8 mouse cellular contexts compared by ENCODE assay signal in the genomic region with DNA sequence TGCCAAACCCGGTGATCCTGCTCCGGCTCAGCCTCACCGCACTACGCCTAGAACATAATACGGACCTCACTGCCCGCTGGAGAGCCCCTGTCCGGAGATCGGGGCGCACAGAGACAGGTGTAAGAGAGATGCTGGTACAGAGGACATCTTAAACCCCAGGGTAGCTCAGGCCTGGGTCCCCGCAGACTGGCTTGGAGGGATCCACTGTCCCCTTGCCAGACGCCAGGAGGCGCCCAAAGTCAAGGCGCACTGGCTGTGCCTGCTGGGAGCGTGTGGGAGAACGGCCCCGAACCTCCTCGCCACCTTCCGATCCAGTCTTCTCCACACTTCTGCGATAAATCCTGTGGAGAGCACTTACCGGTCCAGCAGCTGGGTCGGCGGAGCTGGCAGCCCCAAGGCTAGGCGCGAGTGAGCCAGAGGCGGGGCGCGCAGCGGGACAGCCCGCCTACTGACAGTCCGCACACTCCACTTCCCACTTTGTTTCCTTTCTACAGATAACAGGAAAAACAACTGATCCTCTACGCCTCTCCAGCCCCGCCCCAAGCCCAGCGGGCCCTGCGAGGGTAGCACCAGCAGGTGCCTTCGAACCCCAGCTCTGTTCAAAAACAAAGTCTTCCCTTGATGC. TPM values are rescaled to one million over a fixed set of nuclear protein-coding genes. Genes with fewer than 3 reads are reported as not detected.
DNase-seq lines count a peak whose midpoint lies in the region; ATAC-seq and TF ChIP-seq lines count a peak whose summit lies in the region.

No protein-coding gene starts in this region.

- H3K27me3 ChIP-seq in liver, adult 2 months (ENCODE audit: control insufficient read depth, insufficient read depth, low read length): no peaks in the 10 kb centered on the region
- H3K27me3 ChIP-seq in midbrain, embryonic 16.5 days (ENCODE audit: control insufficient read depth, insufficient read depth, low read depth, low read length): peaks cover 8% of the 10 kb centered on the region

- TF ChIP-seq CTCF in liver, adult 2 months (IDR thresholded peaks at IDR 0.05; ENCODE audit: low read depth, low read length): peak; percentile 79

- peak; percentile 62; the same call in 1 of the 2 replicates for ATAC-seq in midbrain, embryonic 16.5 days

- H3K4me2 ChIP-seq in midbrain, embryonic 16.5 days (ENCODE audit: low read length): peak overlapping the region; percentile 64

- no peak for TF ChIP-seq POLR2A in liver, adult 2 months (IDR thresholded peaks at IDR 0.05; ENCODE audit: extremely low read depth, insufficient read depth, low read length)

- no peaks in the 10 kb centered on the region for H3K79me2 ChIP-seq in liver, adult 2 months (ENCODE audit: control insufficient read depth, insufficient read depth, low read length)

- no peaks in the 10 kb centered on the region for H3K9me3 ChIP-seq in midbrain, embryonic 16.5 days (replicated peaks; ENCODE audit: control insufficient read depth, low read length, poor library complexity, severe bottlenecking)

- intact Hi-C loops in gastrocnemius, postnatal 14 days (cut with DNase I; ENCODE audit: low total_unique reads): loop anchor here (5.0 kb wide), 1 partner anchor 36 kb away; no protein-coding TSS in a partner anchor

- H3K36me3 ChIP-seq in liver, adult 2 months (ENCODE audit: control insufficient read depth, insufficient read depth, low read length): no peaks in the 10 kb centered on the region
- H3K36me3 ChIP-seq in midbrain, embryonic 16.5 days (ENCODE audit: control insufficient read depth, insufficient read depth, low read length): no peaks in the 10 kb centered on the region

- 3% methylated on average over 35 of the region's 35 CpGs for whole genome bisulfite sequencing in liver, adult 2 months
- WGBS in midbrain, embryonic 16.5 days: under 1% methylated on average over 35 of the region's 35 CpGs

- H3K4me3 ChIP-seq in liver, adult 2 months (ENCODE audit: insufficient read depth, low read depth, low read length): peak overlapping the region; percentile 58
- peak overlapping the region; percentile 37 for H3K4me3 ChIP-seq in midbrain, embryonic 16.5 days (ENCODE audit: low read depth, low read length)

- H3K4me1 ChIP-seq in liver, adult 2 months (ENCODE audit: control insufficient read depth, insufficient read depth, low read length): no peaks in the 10 kb centered on the region
- peaks cover 4% of the 10 kb centered on the region; the same call in 1 of the 2 replicates for H3K4me1 ChIP-seq in midbrain, embryonic 16.5 days (ENCODE audit: control insufficient read depth, insufficient read depth, low read length)

- peak; percentile 21 to 27 for DNase-seq in frontal cortex, postnatal 36 days (ENCODE audit: low spot score in 2 of 2)
- DNase-seq in frontal cortex, postnatal 14 days (ENCODE audit: low spot score in 2 of 2): no peak
- DNase-seq in cerebellum, postnatal 25 days: peak; percentile 51 to 67
- peak; percentile 68 for DNase-seq in gastrocnemius, postnatal 14 days
- peak; percentile 85 for DNase-seq in induced T-regulatory cell, adult 2 months (ENCODE audit: low read depth)
- peak; percentile 19 for DNase-seq in liver, adult 2 months (ENCODE audit: extremely low read depth, low read depth, low spot score)
- DNase-seq in spleen, postnatal 4 days (ENCODE audit: low spot score in 2 of 2): peak; percentile 70 to 81

- H3K27ac ChIP-seq in liver, adult 2 months (replicated peaks; ENCODE audit: insufficient read depth, low read depth, low read length): peak overlapping the region; percentile 14; the same call in 1 of the 2 replicates
- H3K27ac ChIP-seq in midbrain, embryonic 16.5 days (ENCODE audit: low read length): no peak overlapping the region

- peak overlapping the region; percentile 48 for H3K9ac ChIP-seq in liver, adult 2 months (ENCODE audit: low read depth, low read length)
- H3K9ac ChIP-seq in midbrain, embryonic 16.5 days (ENCODE audit: low read depth, low read length): peak overlapping the region; percentile 43

RNA-seq across cellular contexts. Expression of gene Pik3cd, which starts 4.1 kb away (rescaled TPM):
- 10 to 100 TPM; 10.1 to 12.6 TPM for total RNA-seq in gastrocnemius, postnatal 14 days (2021)
- 2.3 and 3.0 TPM in 2 replicates for total RNA-seq in liver, adult 2 months (2014; rRNA removed)
- 1.6 and 2.2 TPM in 2 replicates for polyA plus RNA-seq in liver, adult 2 months (2012; rRNA removed)
- 13.9 and 15.7 TPM in 2 replicates for polyA plus RNA-seq in midbrain, embryonic 16.5 days (2015; fragmentation: Nextera tagmentation; extraction: Ambion mirVana)

RNA-seq across cellular contexts. Expression of gene Tmem201, which starts 39.5 kb away (rescaled TPM):
- total RNA-seq in gastrocnemius, postnatal 14 days (2021): 10 to 100 TPM; 37.3 to 40.4 TPM
- total RNA-seq in liver, adult 2 months (2014; rRNA removed): 6.5 and 8.2 TPM in 2 replicates
- polyA plus RNA-seq in liver, adult 2 months (2012; rRNA removed): 23.4 and 25.2 TPM in 2 replicates
- 46.3 and 47.8 TPM in 2 replicates for polyA plus RNA-seq in midbrain, embryonic 16.5 days (2015; fragmentation: Nextera tagmentation; extraction: Ambion mirVana)

Comparison
In these comparisons a context has a peak if more than half of its experiments do, and no peak if none do; other contexts are left out.
1. DNase-seq: peak in frontal cortex, postnatal 36 days (2 of 2), cerebellum, postnatal 25 days (2 of 2), gastrocnemius, postnatal 14 days (single experiment), induced T-regulatory cell, adult 2 months (single experiment), liver, adult 2 months (single experiment) and spleen, postnatal 4 days (2 of 2); none in frontal cortex, postnatal 14 days (0 of 2).